Mouse (Mus musculus) midbrain, postnatal 0 days (tissue): ENCODE data around the gene Scaper. TPM values are rescaled to one million over a fixed set of nuclear protein-coding genes. Genes with fewer than 3 reads are reported as not detected.

Experiments
- ATAC-seq: fragments of 200-750 bp; cut with Nextera tagmentation; 2 replicates; pipeline ENCODE4 v1.8.0; 2017; ENCODE audit warnings: moderate number of reproducible peaks, mild to moderate bottlenecking, moderate TSS enrichment, moderate library complexity; ENCODE audit not compliant: low FRiP score
- DNase-seq: peaks from one replicate; pipeline ENCODE4 v3.0.0-alpha.2; 2015; ENCODE audit warnings: low spot score
- H3K27ac ChIP-seq: fragments of 300-500 bp; sonication (generic); 2 replicates; pipeline ENCODE4 v1.5.1; 2014; ENCODE audit warnings: low read depth, mild to moderate bottlenecking, low read length, mixed read lengths
- H3K27me3 ChIP-seq: fragments of 300-500 bp; sonication (generic); 2 replicates; pipeline ENCODE4 v1.6.1; 2014; ENCODE audit warnings: low read length, control low read depth, mixed read lengths; ENCODE audit not compliant: insufficient read depth
- H3K36me3 ChIP-seq: fragments of 300-500 bp; sonication (generic); 2 replicates; pipeline ENCODE4 v1.6.1; 2014; ENCODE audit warnings: low read length, control low read depth, mixed read lengths; ENCODE audit not compliant: insufficient read depth
- H3K4me1 ChIP-seq: fragments of 300-500 bp; sonication (generic); 2 replicates; pipeline ENCODE4 v1.6.1; 2014; ENCODE audit warnings: mild to moderate bottlenecking, control low read depth, antibody characterized with exemption, low read length, mixed read lengths; ENCODE audit not compliant: insufficient read depth
- H3K4me2 ChIP-seq: fragments of 300-500 bp; sonication (generic); 2 replicates; pipeline ENCODE4 v1.6.1; 2014; ENCODE audit warnings: low read depth, mild to moderate bottlenecking, low read length, mixed read lengths; ENCODE audit not compliant: poor library complexity, severe bottlenecking
- H3K4me3 ChIP-seq: fragments of 300-500 bp; sonication (generic); 2 replicates; pipeline ENCODE4 v1.5.1; 2014; ENCODE audit warnings: low read depth, mild to moderate bottlenecking, low read length, moderate library complexity
- H3K9ac ChIP-seq: fragments of 300-500 bp; sonication (generic); replicated peaks from 2 replicates; pipeline ENCODE4 v1.6.1; 2014; ENCODE audit warnings: mild to moderate bottlenecking, low read length, moderate library complexity, mixed read lengths; ENCODE audit not compliant: poor library complexity, severe bottlenecking
- H3K9me3 ChIP-seq: fragments of 300-500 bp; sonication (generic); 2 replicates; pipeline ENCODE4 v1.6.1; 2016; ENCODE audit warnings: low read length, control low read depth
- CTCF ChIP-seq: IDR thresholded peaks from 2 replicates; pipeline ENCODE4 v1.5.1; 2016; ENCODE audit warnings: antibody characterized with exemption, mild to moderate bottlenecking
- WGBS: fragments of 180-500 bp; shearing (Covaris S2); extraction: QIAGEN DNeasy Blood & Tissue Kit; methylation state at CpG from one replicate; pipeline ENCODE4 v1.1.7; 2014; 5-methylcytosine and 5-hydroxymethylcytosine counted together
- polyA plus RNA-seq: library from polyadenylated mRNA; unstranded; fragments of >200 nt; fragmentation: Nextera tagmentation; extraction: Ambion mirVana; gene quantifications from 2 replicates; pipeline ENCODE4 v1.2.1, GENCODE M21; 2015
- total RNA-seq: library from RNA; depleted of rRNA; stranded (reverse); fragments of >200 nt; gene quantifications from 2 replicates; pipeline ENCODE4 v1.2.3, GENCODE M21; 2014

Scaper gene
- total and polyA plus RNA-seq, 2 experiments from 2014 or later = 36.8 to 40.5 TPM

DNA sequence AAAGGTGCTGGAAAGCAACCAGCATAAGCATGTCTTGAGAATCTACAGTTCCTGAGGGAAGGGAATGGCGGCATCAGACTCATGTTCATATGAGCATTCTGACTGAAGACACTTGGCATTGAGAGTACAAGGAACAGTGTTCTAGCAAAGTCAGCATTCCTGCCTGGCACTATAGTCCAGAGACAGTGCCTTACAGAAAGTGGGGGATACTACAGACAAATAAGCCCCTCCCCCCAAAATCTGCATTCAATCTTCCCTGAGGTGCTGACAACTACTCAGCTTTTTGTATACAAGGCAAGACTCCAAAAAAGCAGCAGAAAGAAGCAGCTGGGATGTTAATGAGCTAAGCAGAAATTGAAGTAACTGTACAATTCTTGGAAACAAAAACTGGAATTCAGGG, 59.9 kb downstream of the Scaper start:
- no peak for TF ChIP-seq CTCF
- no peak overlapping the region for H3K27ac ChIP-seq
- H3K4me3 ChIP-seq = no peak overlapping the region
- H3K4me1 ChIP-seq = no peaks in the 10 kb centered on the region
- H3K36me3 ChIP-seq = no peaks in the 10 kb centered on the region
- no peak for ATAC-seq
- 66% methylated on average over 1 of the region's 1 CpGs for whole genome bisulfite sequencing
- H3K4me2 ChIP-seq = no peak overlapping the region
- no peaks in the 10 kb centered on the region for H3K27me3 ChIP-seq
- peak; percentile 3 for DNase-seq
- H3K9ac ChIP-seq = no peak overlapping the region
- H3K9me3 ChIP-seq = no peaks in the 10 kb centered on the region

DNA sequence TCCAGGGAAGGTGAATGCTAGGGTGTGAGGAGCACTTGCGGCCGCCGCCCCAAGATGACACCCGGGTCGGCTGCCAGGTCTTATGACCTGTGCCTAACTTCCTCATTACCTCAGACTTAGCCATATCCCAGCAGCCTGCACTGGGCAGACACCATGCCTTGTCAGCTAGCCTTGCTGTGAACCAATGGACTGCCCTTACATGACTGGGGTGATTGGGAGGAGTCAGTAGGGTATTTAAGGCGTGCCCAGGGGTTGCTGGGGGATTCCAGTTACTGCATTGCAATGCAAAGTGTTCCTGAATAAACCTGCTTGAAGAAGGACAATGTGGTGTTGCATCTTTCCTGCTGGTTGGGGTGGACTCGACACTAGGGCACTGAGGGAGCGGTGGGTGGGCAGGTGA, 148.5 kb downstream of the Scaper start:
- H3K4me1 ChIP-seq = no peaks in the 10 kb centered on the region
- no peak overlapping the region for H3K9ac ChIP-seq
- H3K27ac ChIP-seq = no peak overlapping the region
- DNase-seq (no peak), ATAC-seq (no peak)
- WGBS = 84% methylated on average over 8 of the region's 8 CpGs
- no peaks in the 10 kb centered on the region for H3K9me3 ChIP-seq
- H3K4me3 ChIP-seq = no peak overlapping the region
- H3K36me3 ChIP-seq = no peaks in the 10 kb centered on the region
- TF ChIP-seq CTCF = no peak
- no peak overlapping the region for H3K4me2 ChIP-seq
- H3K27me3 ChIP-seq = no peaks in the 10 kb centered on the region

DNA sequence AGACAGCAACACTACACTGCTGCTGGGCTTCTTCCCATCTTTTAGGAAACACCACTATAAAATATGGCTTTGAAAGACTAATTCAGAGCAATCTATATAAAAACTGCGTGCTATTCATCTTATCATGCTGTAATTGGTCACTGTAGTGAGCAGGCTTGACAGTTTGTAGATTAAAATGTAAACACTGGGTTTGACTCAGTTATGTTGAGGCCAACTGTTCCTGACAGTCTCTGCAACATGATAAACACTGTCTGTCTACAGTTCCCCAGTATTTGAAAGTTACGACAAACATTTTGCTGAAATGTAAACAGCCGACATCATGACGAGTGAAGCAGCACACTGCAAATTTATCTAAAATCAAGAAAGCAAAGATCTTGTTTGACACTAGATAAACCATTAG, 225.9 kb downstream of the Scaper start:
- Histone ChIP-seq H3K4me1 (no peaks in the 10 kb centered on the region), H3K4me3 (no peak overlapping the region), H3K36me3 (no peaks in the 10 kb centered on the region), H3K9me3 (no peaks in the 10 kb centered on the region), H3K4me2 (no peak overlapping the region), H3K9ac (no peak overlapping the region), H3K27me3 (no peaks in the 10 kb centered on the region), H3K27ac (no peak overlapping the region)
- ATAC-seq = no peak
- DNase-seq = no peak
- no peak for TF ChIP-seq CTCF
- 88% methylated on average over 4 of the region's 4 CpGs for WGBS

DNA sequence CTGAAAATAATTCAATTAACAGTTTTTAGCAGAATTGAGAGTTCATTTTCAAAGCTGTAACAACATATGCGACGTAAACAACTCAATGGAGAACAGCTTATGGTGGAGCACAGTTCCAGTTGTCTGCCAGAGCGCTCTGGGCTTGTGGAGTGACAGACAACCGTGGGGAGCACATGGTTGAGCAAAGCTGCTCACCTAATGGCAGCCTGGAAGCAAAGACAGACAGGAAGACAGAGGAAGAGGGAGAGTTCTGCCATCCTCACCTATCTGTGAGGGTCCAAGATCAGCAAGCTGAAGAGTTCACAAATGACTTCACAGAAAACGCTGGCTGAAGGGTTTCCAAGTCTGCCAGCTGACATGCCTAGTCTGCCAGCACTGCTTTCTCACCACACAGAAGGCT, 227.4 kb downstream of the Scaper start:
- H3K9ac ChIP-seq = no peak overlapping the region
- H3K27me3 ChIP-seq = no peaks in the 10 kb centered on the region
- H3K4me2 ChIP-seq = no peak overlapping the region
- no peak for TF ChIP-seq CTCF
- no peaks in the 10 kb centered on the region for H3K4me1 ChIP-seq
- no peak overlapping the region for H3K27ac ChIP-seq
- ATAC-seq = no peak
- 87% methylated on average over 5 of the region's 5 CpGs for WGBS
- H3K4me3 ChIP-seq = no peak overlapping the region
- H3K36me3 ChIP-seq = no peaks in the 10 kb centered on the region
- no peaks in the 10 kb centered on the region for H3K9me3 ChIP-seq
- DNase-seq = no peak

DNA sequence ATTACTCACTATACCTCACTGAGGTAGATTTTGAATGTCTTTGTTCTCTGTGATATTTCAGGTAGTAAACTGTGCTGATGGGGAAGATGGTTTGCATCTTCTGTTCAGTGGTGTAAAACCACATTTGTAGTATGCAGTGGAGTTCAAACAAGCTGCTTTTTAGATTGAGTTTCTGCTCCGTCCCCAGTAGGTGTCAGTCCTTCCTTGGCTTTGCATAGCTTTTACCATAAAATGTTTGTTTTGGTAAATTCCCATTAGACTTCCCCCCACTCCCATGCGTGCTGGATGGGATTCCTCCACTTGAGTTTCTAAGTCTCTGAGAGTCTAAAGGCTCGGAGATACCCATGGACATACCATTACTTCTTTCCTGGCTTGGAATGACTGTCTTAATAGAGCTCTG, 231.3 kb downstream of the Scaper start:
- WGBS = 55% methylated on average over 3 of the region's 3 CpGs
- Histone ChIP-seq H3K36me3 (no peaks in the 10 kb centered on the region), H3K9me3 (no peaks in the 10 kb centered on the region), H3K4me2 (no peak overlapping the region), H3K27ac (no peak overlapping the region), H3K9ac (no peak overlapping the region), H3K4me3 (no peak overlapping the region), H3K4me1 (no peaks in the 10 kb centered on the region), H3K27me3 (no peaks in the 10 kb centered on the region)
- ATAC-seq (no peak), DNase-seq (no peak)
- TF ChIP-seq CTCF = peak; percentile 27; the same call in 1 of the 2 replicates

DNA sequence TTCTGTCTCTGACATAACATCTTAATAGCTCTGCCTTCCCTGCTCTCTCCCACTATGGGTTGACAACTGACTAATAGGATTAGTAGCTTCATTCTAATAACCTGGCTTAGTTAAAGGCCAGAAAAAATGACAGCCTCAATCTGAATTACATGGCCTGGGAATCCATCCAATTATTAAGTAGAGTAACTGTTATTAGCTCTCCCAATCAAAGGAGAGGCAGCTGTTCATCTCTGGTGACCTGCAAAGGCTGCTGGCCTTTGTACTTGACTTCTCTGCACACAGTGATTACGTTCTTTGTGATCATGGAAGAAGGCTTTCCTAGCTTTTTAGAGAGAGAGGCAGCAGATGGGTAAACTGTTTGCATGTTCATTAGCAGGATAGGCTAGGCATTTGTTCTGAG, 242.6 kb downstream of the Scaper start:
- no peak for TF ChIP-seq CTCF
- Histone ChIP-seq H3K4me2 (no peak overlapping the region), H3K9ac (no peak overlapping the region), H3K27ac (no peak overlapping the region), H3K27me3 (no peaks in the 10 kb centered on the region), H3K36me3 (no peaks in the 10 kb centered on the region), H3K4me1 (no peaks in the 10 kb centered on the region), H3K4me3 (no peak overlapping the region), H3K9me3 (no peaks in the 10 kb centered on the region)
- 19% methylated on average over 1 of the region's 1 CpGs for WGBS
- no peak for ATAC-seq
- DNase-seq = peak; percentile 40
